12 mouse cellular contexts compared by ENCODE assay signal in genomic region chr2:155420911-155421310, GRCm38 (mm10).
DNase-seq lines count a peak whose midpoint lies in the region.
"Had no signal": no experiment of that assay in that cellular context is flagged by ENCODE, and none has a peak within 500 bp of the region (broad histone marks: within the 10 kb centered on the region; RNA-seq: fewer than 3 reads in every experiment).

No protein-coding gene starts in this region.

- DNase-seq in cerebellum, adult 11-12 months = peak; percentile 16
- DNase-seq in cerebellum, postnatal 10 days = no peak
- DNase-seq in cerebellum, adult 9-10 months = peak; percentile 23
- no peak for DNase-seq in cerebellum, postnatal 4 days (ENCODE audit: low spot score in 2 of 2)
- DNase-seq in cerebellum, postnatal 25 days = peak; percentile 52 to 57
- no peak for DNase-seq in right cerebral cortex, adult 18-20 months
- DNase-seq: adrenal gland, adult 8-10 months; adrenal gland, postnatal 25 days; embryo, embryonic 11 days; gastrocnemius, postnatal 10 days; gastrocnemius, postnatal 36 days; kidney, adult 2 months had no signal

Comparison
In these comparisons a context has a peak if more than half of its experiments do, and no peak if none do; other contexts are left out.
1. DNase-seq: peak in cerebellum, adult 11-12 months (single experiment), cerebellum, adult 9-10 months (single experiment) and cerebellum, postnatal 25 days (2 of 2); none in cerebellum, postnatal 10 days (0 of 2), cerebellum, postnatal 4 days (0 of 2) and right cerebral cortex, adult 18-20 months (single experiment).